Mouse (Mus musculus) CD4-positive, CD25-positive, alpha-beta regulatory T cell, adult 9 weeks (primary cell): ENCODE measurements around the gene Sh3kbp1. TPM values are rescaled to one million over a fixed set of nuclear protein-coding genes. Genes with fewer than 3 reads are reported as not detected.

ENCODE experiments used
- polyA plus RNA-seq: library from polyadenylated mRNA; unstranded; fragments of 100-300 nt; shearing (Covaris generic); gene quantifications from one replicate; pipeline ENCODE4 v1.2.1, GENCODE M21; 2017

Gene Sh3kbp1
- polyA plus RNA-seq = 454 TPM

GRCm38 (mm10) chrX:159626907-159627587 lies at the start of gene Sh3kbp1:
Gene Sh3kbp1 (plus strand): TSS chrX:159627272.

GRCm38 (mm10) chrX:159988002-159988960 lies 361.2 kb downstream of the Sh3kbp1 start, which contains the start of gene Map3k15:
Gene Map3k15 (plus strand): TSS chrX:159988433.

Other genes with a start within 250 kb of the Sh3kbp1 start
- not detected for gene Map7d2, start 212.7 kb upstream of the Sh3kbp1 start, polyA plus RNA-seq
- gene Bclaf3, start 100.6 kb upstream of the Sh3kbp1 start, polyA plus RNA-seq = 41.0 TPM